Mouse (Mus musculus): ENCODE results near the gene Srm. TPM values are rescaled to one million over a fixed set of nuclear protein-coding genes. Genes with fewer than 3 reads are reported as not detected.

The Srm gene
- 10 to 100 TPM; 55.9 to 60.3 TPM for total RNA-seq (2021)
- long read RNA-seq, experiment 1, transcript Srm-201 (7 exons, 1,338 nt): major isoform, 69 of 88 reads
- long read RNA-seq, experiment 1, partial matches to known transcripts: 10 of 88 reads
- long read RNA-seq, experiment 1, other reads (novel, unspliced or antisense): 9 of 88 reads
- long read RNA-seq, experiment 2, transcript Srm-201 (7 exons, 1,338 nt): major isoform, 92 of 122 reads
- long read RNA-seq, experiment 2, partial matches to known transcripts: 19 of 122 reads
- long read RNA-seq, experiment 2, other reads (novel, unspliced or antisense): 11 of 122 reads

DNA sequence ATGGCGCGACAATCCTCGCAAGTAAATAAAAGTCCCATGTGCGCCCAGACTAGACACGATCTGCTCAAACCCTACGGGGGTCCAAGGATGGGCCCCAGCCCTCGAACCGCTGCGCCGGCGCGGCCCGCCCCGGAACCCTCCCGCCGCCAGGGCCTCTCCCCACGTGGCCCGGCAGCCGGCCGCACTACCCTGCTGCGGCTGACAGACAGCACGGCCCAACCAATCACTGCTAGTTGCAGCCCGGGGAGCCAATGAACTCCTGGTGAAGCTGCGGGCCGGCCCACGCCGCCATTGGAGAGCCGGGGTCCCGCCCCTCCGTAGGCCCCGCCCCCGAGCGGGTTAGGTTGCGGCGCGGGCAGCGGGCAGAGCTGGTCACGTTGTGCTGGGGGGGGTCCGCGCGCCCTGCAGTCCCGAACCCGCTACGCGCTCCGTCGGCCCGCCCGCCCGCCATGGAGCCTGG lies at the start of gene Srm:
Gene Srm (plus strand): TSS at position 333 of the 460 bp plus-strand sequence.
- DNase-seq (ENCODE audit: low spot score in 2 of 2): peak; percentile 93 to 94

DNA sequence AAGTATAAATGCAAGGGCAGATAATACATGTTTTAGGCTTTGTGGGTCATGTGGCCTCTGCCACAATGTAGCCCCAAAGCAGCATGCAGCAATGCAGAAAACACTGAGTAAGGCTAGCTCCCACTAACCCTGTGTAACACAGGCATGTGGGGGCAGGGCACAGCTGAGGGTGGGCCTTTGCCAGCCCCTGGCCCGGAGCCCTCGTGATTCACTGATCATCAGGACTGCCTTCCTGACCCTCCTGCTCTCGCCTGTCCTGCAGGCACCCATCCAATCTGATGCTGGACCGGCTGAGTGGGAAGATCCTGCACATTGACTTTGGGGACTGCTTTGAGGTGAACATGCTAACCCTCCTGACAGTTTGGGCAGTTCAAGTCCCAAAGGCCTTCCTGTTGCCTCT lies 42.2 kb upstream of the Srm start:
- DNase-seq (ENCODE audit: low spot score in 2 of 2): no peak

- no peak for DNase-seq (ENCODE audit: low spot score in 2 of 2)
Observed at GRCm38 (mm10) chr4:148557766-148558165, 33.5 kb upstream of the Srm start.

GRCm38 (mm10) chr4:148558297-148559000 lies 32.9 kb upstream of the Srm start, which contains the start of gene Exosc10:
Gene Exosc10 (plus strand): TSS chr4:148558429.
- DNase-seq (ENCODE audit: low spot score in 2 of 2): peak; percentile 70 to 80

DNA sequence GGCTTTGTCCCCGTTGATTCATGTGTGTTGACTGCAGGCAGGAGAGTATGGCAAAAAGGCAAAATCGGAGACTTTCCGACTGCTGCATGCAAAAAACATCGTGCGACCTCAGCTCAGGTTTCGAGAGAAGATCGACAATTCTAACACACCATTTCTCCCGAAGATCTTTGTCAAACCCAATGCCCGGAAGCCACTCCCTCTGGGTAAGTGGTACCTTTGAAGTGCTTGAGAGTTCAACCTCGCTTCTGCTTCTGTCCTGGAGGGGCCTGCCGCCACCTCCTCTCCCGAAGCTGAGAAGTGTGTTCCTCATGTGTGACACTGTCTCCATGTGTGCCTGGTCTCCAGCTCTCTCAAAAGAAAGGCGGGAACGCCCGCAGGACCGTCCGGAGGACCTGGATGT lies 28.6 kb upstream of the Srm start:
- DNase-seq (ENCODE audit: low spot score in 2 of 2): no peak

- DNase-seq (ENCODE audit: low spot score in 2 of 2): no peak
Observed at GRCm38 (mm10) chr4:148563595-148563994, 27.7 kb upstream of the Srm start.

- no peak for DNase-seq (ENCODE audit: low spot score in 2 of 2)
Observed at GRCm38 (mm10) chr4:148570138-148570537, 21.2 kb upstream of the Srm start.

DNA sequence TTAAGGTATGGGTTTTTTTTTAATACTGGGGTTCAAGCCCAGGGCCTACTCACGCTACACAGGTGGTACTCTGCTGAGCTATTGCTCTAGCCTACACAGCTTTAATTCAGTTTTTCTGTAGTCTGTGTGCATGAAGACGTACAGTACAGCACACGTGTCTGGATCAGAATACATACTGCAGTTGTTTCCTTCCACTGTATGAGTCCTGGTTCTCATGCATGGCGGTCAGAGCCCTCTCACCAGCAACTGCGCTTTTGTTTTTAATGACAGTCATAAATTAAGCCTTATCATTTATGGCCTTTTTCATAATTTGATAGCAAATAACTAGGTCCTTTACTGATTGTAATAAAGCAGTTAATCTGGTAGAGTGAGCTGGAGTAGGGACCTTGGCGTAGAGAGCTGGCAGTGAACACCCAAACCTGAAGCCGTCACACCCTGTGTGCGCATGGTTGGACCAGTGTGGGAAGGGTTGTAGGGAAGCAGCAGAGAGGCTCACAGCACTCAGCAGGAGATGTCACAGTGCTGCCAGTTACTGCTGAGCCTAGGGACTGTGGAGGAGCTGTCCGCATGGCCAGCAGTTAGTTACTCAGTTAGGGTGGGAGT lies 20.5 kb upstream of the Srm start:
- DNase-seq (ENCODE audit: low spot score in 2 of 2): no peak

DNA sequence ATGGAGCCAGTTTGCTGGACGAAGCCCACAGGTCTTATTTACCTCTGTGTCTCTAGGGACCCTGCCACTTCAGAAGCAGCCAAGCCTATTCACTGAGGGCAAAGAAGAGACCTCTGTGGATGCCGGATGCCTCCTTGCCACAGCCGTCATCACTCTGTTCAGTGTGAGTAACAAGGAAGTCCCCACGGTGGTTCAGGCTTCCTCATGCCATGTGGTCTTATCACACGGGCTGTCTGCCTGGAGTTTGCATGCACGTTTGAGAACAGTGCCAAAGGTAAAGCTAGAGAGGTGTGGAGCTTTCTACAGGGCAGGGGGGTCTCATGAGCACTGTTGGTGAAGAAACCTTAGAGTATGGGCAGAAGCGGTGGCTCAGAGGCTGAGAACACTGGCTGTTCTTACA lies 18.1 kb upstream of the Srm start:
- no peak for DNase-seq (ENCODE audit: low spot score in 2 of 2)

- DNase-seq (ENCODE audit: low spot score in 2 of 2): no peak
Observed at GRCm38 (mm10) chr4:148580765-148581164, 10.5 kb upstream of the Srm start.

- DNase-seq (ENCODE audit: low spot score in 2 of 2): no peak
Observed at GRCm38 (mm10) chr4:148581422-148581821, 9.9 kb upstream of the Srm start.

DNA sequence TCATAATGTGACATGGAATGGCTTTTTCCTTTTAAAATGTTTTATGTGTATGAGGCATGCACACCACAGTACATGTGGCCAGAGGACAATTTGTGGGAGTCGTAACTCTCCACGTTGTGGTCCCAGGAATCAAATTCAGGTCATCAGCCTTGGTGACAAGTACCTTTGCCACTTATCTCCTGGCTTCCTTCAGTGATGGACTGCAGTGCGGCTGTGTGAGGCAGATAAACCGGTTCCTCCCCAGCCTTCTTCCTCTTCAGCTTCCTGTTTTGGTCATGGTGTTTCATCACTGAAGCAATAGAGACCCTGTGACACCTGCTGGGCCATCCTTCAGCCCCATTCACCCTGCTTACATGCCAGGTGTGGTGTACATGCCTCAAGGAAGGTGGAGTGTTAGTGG lies 8.0 kb upstream of the Srm start:
- no peak for DNase-seq (ENCODE audit: low spot score in 2 of 2)

- no peak for DNase-seq (ENCODE audit: low spot score in 2 of 2)
Observed at GRCm38 (mm10) chr4:148586648-148587047, 4.7 kb upstream of the Srm start.

GRCm38 (mm10) chr4:148588793-148589192 lies 2.5 kb upstream of the Srm start:
- no peak for DNase-seq (ENCODE audit: low spot score in 2 of 2)

DNA sequence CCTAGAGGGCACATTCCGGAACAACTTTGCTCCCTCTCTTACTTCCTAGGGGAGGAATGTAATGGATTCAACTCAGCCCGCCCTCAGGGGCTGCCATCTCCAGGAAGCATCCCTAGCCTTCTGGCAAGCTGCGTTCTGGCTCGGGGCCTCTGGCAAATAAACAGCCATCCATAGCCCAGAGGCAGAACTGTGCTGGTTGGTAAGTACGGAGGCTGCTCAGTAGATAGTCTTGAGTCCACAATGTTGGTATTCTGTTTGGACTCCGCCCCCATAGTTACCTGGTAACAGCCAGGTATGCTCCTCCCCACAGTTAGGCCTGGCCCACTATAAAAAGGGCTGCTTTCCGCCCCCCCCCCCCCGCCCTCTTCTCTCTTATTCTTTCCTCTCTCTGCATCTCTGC lies 1.7 kb upstream of the Srm start:
- DNase-seq (ENCODE audit: low spot score in 2 of 2): no peak

- no peak for DNase-seq (ENCODE audit: low spot score in 2 of 2)
Observed at GRCm38 (mm10) chr4:148590421-148591170, 707 bp upstream of the Srm start.

- DNase-seq (ENCODE audit: low spot score in 2 of 2): no peak
Observed at GRCm38 (mm10) chr4:148591637-148592380, 506 bp downstream of the Srm start.

- no peak for DNase-seq (ENCODE audit: low spot score in 2 of 2)
Observed at GRCm38 (mm10) chr4:148593996-148594395, 2.7 kb downstream of the Srm start.

DNA sequence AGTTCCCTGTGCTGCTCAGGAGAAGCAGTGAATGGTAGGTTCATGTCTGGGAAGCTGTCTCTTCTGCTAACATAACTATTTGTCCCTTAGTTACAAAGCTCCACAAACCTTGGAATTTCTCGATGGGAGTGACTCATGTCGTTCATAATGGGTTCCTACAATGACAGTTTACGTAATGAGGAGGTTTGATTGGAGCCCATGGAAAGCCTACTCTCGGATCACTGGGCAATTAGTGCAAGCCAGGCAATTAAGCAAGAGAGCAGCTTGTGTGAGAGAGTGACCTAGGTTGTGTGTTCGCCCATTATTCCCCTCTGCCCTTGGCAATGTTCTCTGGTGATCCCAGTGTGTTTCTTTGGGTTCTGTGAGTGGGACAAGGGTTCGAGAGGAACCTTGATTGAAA lies 4.6 kb downstream of the Srm start:
- no peak for DNase-seq (ENCODE audit: low spot score in 2 of 2)

DNA sequence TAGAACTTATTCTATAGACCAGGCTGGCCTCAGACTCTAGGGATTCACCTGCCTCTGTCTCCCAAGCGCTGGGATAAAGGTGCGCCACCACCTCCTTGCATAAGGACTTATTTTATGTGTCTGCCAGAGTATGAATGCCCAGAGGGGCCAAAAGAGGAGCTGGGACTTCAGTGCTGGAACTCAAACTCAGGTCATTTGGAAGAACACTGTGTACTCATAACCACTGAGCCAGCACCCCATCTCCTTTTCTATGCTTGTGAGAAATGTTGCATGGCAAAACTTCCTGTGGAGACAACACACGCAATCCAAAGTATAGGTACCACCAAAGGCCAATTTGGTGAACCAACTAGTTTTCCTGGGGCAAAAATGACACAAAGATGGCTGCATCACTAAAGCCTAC lies 5.4 kb downstream of the Srm start:
- DNase-seq (ENCODE audit: low spot score in 2 of 2): no peak

- DNase-seq (ENCODE audit: low spot score in 2 of 2): no peak
Observed at GRCm38 (mm10) chr4:148598826-148599225, 7.5 kb downstream of the Srm start.
